Mouse (Mus musculus) right cerebral cortex, postnatal 25 days (tissue): ENCODE measurements around the gene Rbfox3.
A peak's percentile ranks its signal among the peaks of the same experiment; 100 is the strongest.

Source experiments
- DNase-seq: peaks from one replicate; pipeline ENCODE4 v3.0.0; 2022

Rbfox3 gene

DNA sequence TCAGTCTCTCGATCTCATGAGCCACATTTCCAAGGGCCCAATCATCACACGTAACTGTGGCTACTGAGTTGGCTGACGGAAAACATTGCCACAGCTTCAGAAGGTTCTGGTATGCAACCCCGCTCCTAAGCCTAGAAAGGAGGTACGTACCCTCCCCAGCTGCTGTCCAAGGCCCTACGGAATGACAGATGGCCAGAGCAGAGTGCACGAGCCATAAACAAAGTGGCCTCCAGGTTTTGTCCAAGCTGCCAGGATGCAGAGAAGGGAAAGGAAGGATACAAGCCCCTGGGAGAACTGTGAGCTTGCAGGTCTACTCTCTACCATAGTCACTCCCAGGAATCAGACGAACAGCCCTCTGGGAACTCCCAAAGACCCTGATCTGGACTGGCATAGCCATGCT is 327.8 kb downstream of the Rbfox3 start:
- DNase-seq, result no peak

DNA sequence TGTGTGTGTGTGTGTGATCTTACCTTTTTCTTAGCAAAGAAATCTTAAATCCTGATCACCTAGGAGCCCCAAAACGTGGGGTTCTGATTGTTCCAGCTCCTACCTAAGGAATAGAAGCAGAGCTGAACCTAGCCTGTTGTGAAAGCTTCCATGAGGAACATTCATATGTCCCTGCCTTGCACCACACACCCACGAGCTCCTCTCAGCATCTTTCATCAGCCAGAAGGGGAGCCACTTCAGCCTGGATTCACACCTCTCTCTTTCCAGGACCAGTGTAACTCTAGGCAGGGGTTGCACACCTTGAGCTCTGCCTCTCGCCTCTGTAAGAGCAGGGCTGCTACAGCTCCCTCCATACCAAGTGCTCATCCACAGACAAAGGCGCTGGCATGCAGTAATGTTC is 330.4 kb downstream of the Rbfox3 start:
- no peak for DNase-seq

DNA sequence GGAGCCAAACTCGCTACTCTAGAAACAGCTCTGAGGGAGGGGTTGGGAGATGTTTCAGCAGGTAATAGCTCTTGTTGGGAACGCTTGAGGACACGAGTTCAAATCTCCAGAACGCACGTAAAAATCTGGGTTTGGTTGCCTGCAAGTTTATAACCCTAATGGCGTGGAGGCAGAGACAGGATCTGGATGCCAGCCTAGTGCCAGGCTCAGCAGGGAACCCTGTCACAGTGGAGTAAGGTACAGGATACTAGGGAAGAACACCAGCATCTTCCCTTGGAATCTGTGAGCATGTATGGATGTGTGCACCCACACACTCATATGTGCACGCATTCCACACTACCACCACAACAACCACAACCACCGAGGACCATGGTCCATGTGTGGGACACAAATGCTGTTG is 331.8 kb downstream of the Rbfox3 start:
- no peak for DNase-seq

DNA sequence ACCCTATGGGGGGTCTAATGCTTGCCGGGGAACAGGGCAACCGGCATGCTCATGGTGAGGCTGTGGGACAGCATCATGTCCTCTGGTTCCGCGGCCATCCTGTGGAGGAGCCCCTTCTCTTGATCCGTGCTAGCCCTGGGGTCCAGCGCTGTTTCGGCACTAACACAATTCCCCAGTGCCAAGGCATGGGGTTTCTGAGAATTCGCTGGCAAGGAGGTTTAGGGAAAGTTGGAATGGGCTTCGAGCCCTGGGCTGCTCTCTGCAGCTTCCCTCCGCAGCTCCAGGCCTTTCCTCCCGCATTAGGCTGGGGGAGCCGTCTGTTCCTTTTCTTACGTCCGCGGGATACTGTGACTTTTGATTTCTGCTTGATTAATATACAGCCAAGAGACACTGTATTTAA is 334.1 kb downstream of the Rbfox3 start:
- DNase-seq, result no peak

DNA sequence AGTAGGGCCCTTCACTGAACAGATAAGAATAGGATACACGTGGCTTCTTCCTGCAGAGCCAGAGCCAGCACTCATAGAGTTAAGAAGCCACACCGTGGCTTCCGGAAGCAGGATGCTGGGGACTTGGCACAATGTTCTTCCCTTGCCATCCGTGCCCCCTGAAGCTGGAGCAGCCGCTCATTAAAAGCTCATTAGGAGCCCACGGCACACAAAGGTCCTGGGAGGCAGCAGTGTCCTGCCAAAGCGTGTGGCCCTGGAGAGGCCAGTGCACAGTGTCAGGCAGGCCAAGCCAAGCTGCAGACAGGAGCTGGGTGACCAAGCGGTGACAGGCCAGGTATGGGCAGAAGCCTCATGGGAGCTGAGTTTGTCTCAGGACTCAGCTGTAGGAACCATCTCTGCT is 334.8 kb downstream of the Rbfox3 start:
- DNase-seq, result no peak

DNA sequence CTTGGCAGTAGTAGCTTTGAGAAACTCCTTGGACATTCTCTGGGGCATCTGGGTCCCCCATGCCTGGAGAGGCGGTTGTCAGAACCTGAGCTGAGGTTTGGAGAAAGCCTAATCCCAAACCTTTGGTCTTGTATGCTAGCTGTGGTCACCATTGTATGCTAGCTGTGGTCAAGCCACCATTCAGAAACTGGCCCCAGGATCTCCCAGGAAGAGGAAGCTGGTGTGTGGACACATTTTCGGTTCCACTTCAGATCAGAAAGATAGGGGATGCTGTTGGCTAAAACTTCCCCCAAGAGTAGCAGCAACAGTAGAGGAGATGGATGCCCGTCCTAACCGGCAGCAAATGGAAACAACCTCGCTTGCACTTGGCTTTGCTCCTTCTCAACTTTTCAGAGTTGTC is 337.0 kb downstream of the Rbfox3 start:
- no peak for DNase-seq

DNA sequence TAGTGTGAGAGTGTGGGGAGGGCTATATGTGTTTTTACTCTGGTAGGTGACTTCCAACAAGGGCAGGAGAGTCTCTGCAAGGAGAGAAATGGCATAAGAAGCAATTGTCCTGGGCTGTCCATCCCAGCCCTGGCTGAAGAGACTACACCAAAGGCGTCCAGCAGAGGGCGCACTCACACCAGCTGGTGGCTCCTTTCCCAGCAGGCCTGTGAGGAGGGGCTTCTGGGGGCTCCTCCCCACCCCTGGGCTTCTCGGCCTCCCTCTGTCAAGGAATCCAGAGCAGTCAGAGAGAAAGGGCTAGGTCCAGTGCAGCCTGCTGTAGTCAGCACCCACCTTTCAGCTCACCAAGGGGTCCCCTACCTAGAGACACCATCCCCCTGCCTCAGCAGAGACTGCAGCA is 337.8 kb downstream of the Rbfox3 start:
- peak; percentile 45 for DNase-seq

DNA sequence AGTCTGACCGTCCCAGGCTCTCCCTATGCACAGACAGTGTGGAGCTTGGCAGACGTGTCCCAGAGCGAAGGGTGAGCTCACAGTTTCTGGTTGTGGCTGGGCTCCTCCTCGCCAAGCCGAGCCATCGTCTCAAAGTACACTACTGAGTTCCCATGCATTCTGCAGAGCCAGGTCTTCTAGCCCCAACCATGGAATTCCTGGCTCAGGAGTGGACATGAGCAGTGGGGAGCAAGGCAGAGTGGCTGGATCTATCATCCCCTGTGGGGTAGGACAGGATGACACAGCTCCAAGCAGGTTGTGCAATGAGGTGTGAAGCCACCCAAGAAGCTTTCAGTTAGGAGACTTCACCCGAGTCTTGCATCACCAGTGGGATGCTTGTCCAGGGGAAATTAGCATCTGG is 338.4 kb downstream of the Rbfox3 start:
- DNase-seq, result no peak

DNA sequence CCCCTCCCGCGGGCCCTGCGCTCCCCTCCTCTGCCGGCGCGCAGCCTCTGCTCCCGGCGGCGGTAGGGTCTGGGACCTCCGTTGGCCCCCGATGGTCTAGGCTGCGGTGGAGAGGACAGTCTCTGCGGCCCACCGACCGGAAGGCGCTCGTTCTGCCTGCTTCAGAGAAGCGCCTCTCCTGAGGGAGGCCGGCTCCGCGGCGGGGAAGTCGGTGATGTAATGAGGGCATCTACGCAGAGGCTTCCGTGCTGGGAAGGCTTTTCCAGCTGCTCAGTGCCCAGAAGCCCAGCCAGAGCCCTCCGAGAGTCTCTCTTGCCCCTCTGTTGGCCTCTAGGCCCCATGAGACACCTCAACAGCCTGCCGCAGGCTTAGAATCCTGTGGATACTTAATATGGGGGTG is 341.2 kb downstream of the Rbfox3 start:
- DNase-seq, result peak; percentile 48

DNA sequence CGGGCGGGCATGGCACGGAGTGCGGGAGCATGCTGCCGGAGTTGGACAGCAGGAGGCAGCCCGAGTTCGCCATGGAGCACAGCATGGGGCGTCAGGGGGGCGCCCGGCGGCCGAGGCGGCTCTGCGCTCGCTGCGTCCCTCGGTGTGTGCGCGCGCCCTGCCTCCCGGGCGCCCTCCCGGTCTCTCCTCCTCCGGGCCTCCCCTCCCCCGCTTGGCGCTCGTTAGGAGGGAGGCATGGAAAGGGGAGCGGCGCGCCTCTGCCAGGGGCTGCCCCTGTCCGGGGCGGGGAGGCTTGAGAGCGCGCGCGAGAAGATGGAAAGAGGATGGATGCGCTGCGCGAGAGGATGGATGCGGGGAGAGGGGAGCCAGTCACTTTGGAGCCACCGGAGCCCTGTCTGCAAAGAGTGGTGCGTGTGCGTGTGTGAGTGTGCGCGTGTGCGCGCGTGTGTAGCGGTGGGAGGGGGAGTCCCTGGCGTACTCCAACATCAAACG is 341.8 kb downstream of the Rbfox3 start:
- DNase-seq, result peak; percentile 52

DNA sequence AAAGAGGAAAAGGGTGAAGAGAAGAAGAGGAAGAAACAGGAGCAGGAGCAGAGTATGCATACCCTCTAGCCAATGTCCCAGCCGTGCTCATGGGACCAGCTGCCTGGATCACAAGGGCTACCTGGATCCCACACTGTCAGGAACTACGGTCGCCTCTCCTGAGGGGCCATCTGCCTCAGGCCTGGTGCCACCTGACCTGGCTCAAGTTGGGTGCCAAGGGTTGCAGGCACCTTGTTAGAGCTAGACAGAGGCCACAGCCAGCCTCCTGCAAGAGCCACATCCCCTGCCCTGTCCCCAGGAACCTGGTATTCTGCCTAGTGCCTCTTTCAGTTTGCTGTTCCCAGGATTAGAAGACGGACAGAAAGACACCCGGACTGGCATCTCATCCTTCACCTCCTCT is 347.5 kb downstream of the Rbfox3 start:
- DNase-seq, result no peak

DNA sequence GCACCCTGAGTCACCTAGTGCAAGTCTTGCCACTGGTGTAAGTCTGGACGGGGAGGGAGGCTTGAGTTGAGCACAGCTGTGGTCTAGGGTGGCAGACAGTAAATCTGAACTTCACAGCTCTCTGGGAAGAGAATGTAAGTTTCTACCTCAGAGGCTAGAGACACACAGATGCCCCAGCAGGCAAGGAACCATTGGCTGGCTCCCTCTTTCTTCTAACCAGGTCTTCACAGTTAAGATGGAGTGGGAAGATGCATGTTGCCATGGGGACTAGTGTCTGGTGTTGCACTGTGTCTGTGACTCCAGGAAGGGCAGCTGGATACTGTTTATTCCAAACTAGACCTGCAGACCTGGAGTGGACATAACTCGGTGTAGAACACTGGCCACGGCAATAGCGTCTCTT is 348.6 kb downstream of the Rbfox3 start:
- no peak for DNase-seq

DNA sequence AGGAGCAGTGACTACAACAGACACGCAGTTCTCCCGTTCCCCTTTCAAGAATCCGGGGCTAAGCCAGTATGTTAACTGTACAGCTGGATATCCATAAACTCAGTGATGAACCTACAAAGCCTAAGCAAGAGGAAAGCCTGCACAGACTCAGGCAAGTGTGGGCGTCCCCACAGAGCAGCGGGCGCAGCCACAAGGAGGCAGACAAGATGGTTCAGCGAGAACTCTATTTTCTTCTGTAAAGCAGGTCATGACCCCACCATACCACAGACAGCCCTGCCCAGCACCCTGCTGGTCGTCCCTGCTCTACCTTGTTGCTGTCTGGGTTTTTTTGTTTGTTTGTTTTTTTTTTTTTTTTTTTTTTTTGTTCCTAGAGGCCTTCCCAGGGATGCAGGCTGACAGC is 353.2 kb downstream of the Rbfox3 start:
- no peak for DNase-seq

DNA sequence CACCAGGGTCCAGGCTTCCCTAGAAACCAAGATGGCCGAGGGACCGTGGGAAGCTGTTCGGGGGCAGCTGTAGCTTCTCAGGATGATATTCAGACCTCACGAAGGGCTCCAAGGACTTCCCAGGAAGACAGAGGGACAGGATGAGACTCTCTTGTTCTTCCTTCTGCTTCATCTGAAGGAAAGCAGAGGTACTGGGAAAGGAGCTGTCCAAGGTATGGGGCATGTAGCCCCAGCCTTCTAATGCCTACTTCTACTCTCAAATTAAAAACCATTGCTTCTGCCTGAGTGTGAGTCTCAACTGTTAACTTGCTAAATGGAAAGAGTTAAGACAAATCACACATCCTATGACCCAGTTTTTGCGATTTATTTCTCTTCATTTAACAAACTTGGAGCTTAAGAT is 355.8 kb downstream of the Rbfox3 start:
- DNase-seq, result no peak

DNA sequence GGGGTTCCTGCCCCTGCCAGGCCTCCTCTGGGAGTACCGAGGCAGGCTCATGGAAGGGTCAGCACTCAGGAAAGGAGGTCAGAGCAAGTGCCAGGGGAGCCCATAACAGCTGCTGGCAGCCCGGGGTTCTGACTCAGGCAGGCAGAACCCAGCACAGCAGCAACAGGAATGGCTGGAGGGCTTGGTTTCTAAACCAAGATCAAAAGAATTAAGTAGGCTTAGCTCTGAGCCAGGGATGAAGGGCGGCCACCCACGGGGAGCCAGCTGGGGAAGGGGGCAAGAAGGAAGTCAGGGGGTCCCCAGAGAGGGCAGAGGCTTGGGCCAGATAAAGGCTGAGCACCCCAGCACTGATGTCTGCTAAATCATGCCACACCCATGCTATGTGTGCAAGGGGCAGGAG is 356.9 kb downstream of the Rbfox3 start:
- no peak for DNase-seq

DNA sequence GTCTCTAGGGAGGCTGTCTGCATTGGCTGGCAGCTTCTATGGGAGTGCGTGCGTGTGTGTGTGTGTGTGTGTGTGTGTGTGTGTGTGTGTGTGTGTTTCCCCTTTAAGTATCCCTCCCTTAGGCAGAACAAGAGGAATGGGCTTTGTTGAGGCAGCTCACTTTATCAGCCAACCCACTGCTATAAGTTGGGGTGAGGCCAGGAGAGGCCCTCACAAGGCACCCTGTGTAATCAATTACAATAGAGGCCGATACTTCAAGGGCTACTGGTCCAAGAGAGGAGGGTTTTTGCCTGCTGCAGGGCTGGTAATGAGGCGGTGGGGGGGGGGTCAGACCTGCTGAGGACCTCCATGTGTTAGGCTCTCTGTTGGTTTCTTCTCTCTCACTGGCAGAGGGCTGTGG is 357.5 kb downstream of the Rbfox3 start:
- no peak for DNase-seq

DNA sequence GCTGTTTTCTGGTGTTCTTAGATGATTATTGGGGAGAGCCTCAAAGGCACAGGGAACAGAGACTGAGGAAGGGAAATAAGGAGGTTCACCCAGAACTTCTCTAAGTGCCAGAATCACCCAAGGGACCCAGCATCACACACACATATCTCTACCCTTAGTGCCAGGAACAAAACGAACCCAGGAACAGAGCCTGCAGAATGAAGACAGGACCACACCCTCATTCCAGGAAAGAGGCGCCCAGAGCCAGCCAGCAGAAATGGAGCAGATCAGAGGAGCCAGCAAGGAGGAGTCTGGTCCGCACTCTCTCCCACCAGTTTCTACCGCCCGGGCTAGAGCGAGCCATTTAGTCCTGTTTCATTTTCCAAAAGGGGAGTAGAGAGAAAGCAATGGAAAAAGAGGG is 358.4 kb downstream of the Rbfox3 start:
- no peak for DNase-seq

DNA sequence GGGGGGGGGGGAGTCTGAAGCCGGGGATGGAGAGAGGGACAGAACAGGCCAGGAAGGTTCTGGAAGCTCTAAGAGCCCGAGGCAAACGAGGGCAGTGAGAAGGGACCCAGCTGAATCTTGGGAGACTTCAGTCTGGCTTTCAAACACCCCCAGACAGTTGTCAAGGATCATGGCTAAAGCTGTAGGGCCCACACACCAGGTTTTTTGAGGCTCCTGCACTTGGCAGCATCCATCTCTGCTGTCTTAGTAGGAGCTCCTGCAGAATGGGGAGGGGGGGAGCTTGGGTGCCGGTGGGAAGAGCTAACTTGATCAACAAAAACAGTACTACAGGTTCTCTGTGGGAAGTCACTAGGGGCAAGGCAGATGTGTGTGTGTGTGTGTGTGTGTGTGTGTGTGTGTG is 358.9 kb downstream of the Rbfox3 start:
- DNase-seq, result no peak

DNA sequence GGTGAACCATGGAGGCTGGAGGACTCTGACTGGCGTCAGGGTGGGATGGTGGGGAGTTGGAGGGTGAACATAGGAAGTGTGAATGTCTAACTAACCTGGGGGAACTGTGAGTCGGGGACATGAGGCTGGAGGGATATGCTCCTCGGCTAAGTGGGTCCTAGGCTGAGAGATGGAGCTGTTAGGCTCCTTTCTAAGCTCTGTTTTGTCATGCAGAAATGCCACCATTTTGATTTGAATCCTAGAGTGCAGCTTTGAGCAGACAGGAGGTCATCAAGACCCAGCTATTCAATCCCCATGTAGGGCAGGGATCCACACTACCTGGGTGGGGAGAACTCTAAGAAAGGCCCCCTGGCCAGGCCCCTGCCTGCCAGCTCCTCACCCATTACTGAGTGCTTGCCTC is 359.7 kb downstream of the Rbfox3 start:
- no peak for DNase-seq

DNA sequence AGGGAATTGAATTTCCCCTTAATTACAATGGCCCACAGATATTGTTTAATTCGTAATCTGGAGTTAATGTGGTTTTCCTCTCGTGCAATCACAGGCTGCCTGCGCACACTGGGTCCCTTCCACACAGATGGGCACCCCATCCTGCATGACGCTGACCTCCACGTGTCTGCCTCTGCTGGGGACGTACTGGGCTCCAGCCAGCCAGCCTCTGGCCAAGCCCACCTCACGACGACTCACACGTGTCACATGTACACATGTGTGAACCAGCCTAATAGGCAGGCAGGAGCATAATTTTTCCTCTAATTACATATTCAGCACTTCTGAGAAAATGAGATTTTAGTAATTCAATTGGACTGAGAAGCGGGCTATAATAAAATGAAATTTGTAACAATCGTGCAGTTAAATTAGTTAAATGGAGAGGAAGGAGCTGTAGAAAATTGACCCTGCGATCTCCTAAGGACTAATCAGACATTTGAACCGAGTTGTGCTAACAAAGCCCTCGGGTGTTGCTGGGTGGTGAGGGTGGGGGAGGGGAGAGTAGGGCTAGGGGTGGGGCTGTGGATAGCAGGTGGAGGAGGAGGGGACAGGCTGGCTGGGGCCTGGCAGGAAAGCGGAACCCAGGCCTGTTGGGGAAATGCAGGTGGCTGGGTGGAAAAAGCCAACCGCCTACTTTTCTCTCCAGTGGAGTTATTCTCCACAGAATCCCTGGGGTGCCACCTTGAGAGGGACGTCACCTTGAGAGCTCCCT is 360.4 kb downstream of the Rbfox3 start:
- no peak for DNase-seq

DNA sequence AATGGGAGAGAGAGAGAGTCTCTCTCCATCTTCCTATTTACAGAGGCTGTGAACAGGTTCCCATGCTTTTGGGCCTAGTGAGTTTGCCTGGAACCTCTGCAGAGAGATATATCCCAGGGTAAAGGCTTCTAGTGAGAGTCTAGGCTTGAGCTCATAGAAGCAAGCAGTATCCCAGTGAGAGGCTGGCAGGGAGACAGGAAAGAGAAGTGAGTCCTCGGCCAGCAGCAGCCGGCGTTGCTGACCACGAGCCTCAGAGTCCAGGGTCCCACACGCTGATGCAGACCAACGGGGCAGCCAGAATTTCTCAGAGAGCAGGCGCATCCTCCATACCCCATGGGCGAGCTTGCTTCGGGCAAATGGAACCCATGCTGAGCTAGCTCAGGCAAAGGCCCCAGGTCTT is 363.2 kb downstream of the Rbfox3 start:
- DNase-seq, result no peak

DNA sequence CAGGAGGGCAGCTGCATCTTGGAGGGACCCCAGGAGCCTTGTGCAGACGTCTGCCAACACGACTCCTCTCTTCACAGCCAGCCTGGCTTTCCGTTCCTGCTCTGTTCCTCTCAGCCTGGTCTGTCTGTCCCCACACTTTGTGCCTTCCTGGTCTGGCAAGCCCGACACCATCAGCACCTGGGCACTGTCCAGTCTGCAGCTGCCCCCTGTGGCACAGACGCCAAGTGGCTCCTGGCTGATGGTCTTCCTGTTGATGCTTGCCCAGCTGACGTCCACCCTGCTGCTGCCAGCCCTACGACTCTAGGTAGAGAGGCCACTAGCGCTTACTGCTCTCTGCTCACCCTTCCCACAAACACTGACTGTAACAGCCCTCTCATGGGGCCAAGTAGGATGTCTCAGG is 365.1 kb downstream of the Rbfox3 start:
- DNase-seq, result no peak

DNA sequence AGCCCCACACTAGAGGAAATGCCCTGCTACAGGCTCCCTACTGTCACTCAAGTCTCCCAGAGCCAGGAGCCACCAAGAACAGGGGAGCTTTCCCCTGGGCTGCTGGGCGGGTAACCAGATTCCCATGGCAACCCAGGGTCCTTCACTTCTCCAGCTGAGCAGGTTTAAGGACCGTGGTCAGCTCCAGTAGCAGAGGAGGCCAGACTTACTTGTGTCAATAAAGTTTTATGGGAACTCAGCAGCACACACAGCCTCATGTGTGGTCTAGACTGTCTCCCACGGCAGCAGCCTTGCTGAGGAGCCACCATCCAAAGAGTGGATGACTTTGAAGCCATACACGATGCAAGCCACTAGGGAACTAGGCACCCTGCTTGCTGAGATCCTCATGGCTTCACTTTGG is 365.7 kb downstream of the Rbfox3 start:
- no peak for DNase-seq

DNA sequence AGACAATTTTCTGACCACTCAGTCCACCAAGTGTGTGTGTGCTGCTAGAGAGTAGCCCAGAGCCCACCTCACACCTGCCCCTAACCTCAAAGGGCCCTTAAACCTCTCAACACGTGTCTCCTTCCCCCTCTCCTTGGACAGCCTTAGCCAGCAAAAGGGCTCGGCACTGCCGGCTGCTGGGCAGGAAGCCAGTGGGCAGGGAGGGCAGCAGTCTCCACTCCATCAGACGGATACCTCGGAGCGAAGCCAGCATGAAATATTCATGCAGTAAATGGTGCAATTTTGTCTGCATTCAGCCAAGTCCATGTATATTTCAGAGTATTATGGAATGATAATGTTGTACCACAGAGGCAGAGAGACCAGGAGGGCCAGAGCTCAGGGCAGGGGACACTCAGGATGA is 366.8 kb downstream of the Rbfox3 start:
- no peak for DNase-seq

DNA sequence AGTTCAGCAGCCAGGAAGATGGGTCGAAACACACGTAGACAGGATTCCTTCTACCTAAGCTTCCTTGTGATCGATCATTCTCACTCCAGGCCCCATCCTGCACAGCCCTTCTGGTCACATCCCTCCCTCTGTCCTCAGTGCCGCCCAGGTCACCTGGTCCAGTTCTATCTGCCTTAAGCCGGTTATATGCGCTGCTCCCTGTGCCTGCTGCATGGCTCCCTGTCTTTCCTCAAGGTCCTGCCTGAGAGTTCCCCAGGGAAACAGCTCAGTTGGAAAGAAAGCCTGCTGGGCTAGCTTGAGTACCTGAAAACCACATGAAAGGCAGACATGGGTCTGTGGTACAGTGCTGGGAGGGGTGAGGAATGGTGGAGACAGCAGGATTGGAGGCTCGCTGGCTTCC is 368.5 kb downstream of the Rbfox3 start:
- DNase-seq, result no peak
